Mouse (Mus musculus): ENCODE measurements around the gene Apc2.
"Not testable (repeated sequence)": the region's sequence is repeated elsewhere in the genome, so short reads cannot be mapped to it uniquely, and the experiment has no call there.

The Apc2 gene

DNA sequence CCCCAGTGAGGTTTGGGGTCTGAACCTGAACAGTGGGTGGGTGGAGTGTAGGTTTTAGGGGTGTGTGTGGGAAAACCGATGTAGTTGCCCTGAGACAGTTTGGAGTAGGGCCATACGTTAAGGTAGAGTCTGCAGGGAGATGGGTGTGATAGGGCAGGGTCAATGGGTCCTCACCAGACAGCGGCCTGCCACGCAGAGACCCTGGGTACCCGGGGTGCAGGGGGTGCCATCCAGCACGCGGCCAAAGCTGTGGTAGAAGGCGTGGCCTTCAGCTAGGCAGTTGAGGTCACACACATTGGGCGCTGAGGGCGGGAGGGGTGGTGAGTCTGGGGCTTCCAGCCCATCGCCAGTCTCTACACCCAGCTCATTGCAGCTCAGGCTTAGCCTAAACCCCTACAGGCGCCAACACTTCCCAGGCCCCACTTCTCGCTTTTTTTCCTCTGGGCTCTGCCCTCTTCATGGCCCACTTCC lies 47.7 kb downstream of the Apc2 start:
- DNase-seq (ENCODE audit: low spot score), result no peak

DNA sequence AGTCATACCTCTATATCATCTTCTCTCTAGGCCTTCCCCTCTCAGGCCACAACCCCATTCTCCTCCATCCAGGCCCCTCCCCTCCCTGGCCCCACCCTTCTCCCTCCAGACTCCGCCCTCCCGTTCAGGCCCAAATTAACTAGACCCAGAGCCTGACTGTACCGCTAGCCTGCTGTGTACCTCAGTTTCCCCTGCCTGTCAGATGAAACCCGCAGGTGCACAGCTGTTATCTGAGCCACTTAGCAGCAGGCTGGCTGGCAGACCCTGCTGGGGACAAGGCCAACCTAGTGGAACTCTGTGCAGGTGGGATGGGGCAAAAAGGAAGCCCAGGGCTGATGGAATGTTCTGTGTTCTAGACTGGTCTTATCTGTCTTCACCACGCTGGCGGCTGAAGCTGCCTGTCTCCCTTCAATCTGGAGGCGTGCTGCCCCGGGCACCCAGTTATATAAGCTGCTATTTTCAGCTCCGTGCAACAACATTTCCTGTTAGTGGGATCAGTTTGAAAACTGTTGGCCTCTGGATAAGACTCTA lies 48.4 kb downstream of the Apc2 start:
- DNase-seq (ENCODE audit: low spot score), result no peak

DNA sequence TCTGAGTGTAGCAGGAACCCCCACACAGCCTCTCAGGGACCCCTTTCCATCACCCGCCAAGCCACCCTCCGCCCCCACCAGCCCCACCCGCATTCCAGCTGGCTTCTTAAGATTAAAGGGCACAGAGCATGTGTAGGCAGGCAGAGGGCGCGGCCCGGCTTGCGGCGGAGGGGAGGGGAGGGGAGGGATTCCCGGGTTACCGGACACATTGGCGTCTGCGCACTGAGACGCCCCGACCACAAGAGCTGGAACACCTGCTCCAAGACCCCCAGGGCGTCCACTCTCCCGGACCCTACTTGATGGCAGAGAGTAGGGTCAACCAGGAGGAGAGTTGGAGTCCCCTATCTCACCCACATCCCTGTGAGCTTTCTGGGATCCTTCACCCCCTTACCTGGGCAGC lies 49.3 kb downstream of the Apc2 start:
- DNase-seq (ENCODE audit: low spot score), result no peak

DNA sequence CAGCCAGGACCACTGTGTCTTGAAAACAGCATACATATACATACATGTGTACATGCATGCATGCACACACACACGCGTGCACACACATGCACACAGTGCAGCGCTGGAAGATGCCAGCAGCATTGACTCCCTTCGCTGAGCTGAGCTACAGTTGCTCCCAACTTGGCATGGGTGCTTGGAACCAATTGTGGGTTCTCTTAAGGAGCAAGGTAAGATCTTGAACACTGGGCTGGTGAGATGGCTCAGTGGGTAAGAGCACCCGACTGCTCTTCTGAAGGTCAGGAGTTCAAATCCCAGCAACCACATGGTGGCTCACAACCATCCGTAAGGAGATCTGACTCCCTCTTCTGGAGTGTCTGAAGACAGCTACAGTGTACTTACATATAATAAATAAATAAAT lies 50.2 kb downstream of the Apc2 start:
- DNase-seq (ENCODE audit: low spot score), result not testable (repeated sequence)

DNA sequence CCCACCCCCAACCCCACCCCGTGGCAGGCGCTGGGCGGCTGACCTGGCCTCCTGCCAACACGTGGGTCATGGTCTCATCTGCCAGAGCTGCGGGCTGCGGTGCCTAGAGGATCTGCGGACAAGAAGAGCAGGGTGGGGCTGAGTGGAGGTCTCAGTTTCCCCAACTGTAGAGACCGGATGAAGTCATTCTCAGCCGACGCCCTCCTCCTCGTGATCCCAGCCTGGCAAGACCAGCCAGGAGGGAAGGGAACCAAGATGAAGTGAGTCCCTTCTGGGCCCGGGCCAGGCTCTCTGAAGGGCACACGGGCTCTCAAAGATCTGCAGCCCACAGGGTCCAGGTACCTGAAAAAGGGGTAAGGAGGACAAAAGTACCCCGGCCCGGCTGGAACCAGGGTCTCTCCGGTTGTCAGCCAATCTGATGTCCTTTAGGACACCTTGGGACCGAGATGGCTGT lies 51.8 kb downstream of the Apc2 start:
- DNase-seq (ENCODE audit: low spot score), result no peak

DNA sequence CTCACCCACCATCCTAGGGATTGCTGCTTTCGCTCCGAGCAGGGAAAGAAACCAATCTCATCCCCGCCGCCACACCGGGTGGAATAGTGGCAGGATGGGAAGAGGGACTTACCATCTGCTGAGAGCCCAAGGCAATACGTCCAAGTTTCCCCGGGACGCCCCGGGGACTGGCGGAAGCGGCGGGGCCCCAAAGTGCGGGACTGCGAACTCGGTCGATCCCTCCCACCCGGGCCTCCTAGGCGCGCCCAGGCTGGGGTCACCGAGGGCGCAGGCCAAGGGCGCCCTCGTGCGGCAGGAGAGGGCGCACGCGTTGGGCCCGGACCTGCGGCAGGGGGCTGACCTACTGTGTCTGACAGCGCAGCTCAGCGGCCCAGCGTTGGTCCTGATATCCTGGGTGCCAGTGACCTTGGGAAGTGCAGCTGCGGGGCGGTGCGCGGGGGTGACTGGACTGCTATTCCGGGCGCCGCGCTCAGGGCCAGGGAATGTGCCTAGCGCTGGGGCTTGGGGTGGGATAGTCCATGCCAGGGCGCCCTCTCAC lies 52.5 kb downstream of the Apc2 start, which contains the start of gene Adamtsl5:
Gene Adamtsl5 (minus strand): TSS at position 169 of the 538 bp plus-strand sequence.
- DNase-seq (ENCODE audit: low spot score), result no peak

DNA sequence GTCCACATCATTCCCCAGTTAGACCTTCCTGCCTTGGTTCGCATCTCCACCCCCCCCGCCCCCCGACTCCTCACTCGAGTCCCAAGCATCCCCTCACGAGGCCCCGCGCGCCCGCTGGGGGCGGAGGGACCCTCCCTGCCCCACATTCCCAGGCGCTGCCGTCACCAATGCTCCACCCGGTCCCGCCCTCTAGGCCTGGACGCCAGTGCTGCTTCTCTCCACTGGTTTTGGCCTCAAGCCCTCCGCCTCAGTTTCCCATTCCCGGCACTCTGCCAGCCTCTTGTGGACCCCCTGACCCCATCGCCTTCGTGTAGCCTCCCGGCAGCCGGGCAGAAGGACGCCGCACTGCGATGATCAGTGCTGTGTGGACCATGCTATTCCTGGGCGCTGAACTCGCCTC lies 53.2 kb downstream of the Apc2 start:
- DNase-seq (ENCODE audit: low spot score), result no peak

DNA sequence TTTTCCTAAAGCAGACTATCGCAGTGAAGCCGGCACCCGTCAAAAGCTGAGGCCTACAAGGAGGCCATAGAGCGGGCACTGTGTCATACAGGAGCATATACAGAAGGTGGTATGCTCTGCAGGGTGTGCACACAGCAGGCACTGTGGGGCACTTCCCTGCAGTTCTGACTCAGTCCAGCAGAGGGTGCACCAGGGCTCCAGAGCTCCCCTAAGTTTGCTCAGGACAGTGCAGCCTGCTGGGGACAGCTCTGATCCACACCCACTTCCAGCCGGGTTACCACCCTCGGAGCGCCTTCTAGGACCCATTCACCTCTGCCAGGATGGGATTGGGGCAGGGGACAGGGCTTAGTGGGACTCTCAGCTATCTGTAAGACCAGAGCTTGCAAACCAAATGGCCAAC lies 54.5 kb downstream of the Apc2 start:
- peak; percentile 64 for DNase-seq (ENCODE audit: low spot score)

DNA sequence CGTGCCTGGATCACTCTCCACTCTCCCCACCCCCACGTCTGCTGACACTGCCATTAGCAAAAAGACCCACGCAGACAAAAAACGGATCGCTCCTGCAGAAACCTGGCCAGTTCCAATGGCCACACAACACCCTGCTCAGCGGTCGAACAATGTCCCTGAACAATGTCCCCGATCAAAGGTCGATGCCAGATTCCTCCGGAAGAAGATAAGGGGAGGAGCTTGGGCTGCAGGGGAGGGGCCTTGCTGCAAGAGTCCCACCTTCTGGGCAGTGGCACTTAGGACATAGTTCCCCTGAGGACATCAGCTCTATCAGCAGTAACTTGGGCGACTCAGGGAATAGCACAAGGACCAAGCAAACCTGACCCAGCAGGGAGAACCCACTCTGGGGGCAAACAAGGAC lies 56.1 kb downstream of the Apc2 start:
- no peak for DNase-seq (ENCODE audit: low spot score)

DNA sequence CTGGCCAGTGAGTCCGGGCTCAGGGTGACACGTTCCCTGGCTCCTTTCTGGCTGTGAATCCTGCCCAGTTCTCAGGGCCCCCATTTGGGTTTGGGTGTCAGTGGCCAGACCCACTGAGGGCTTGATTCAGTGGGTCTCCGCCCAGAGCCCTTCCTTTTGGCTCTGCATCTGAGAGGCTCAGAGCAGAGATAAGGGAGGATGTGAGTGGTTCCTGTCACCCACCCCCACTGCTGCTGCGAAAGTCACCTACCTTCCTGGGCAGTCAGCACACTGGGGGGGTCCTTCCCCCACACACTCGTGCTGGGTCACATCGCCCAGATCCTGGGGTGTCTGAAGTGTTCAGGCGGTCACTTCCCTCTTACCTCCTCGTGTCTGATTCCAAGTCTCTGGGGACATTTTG lies 57.0 kb downstream of the Apc2 start:
- no peak for DNase-seq (ENCODE audit: low spot score)

DNA sequence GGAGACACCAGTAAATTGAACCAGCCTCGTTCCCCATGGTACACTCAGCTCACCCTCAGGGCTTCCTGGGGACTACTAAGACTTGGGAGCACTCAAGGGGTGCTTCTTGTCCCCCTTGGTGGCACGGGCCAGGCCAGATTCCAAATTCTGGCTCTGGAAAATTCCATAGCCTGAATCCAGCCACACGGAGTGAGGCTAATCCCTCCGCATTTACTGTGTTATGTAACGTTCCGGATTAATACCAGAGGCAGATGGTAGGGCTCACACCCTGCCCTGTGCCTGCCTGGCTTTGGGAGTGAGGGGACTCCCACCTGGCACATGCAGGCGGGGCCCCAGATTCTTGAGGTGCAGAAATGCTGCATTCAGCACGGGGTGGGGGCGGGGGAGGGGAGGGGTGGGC lies 59.7 kb downstream of the Apc2 start:
- DNase-seq (ENCODE audit: low spot score), result no peak

DNA sequence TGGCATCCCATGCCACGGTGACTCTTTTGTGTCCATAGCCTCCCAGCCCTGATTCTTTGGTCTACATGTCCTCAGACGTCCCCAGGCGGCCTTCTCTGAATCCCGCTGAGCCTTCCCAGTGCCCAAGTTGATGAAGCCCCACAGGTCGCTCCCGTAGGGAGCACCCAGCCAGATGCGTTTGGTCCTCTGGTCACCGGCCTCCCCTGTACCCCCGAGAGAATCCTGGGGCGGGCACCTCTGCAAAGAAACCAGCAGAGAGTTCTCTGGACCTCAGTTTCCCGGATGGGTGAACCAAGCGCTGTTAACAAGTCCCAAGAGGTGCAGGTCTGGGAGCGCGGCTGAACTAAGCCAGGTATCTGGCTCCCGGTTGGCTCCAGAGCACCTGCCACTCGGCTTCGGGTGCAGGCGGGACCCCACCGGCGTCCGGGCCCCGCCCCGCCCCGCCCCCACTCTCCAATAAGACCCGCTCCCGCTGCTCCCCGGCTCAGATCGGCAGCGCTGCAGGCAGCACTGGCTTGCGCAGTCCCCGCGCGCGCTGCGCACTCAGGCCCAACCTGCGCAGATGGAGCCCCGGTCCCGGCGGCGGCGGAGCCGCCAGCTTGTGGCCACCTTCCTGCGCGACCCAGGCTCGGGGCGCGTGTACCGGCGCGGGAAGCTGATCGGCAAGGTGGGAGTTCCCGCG lies 60.4 kb downstream of the Apc2 start, which contains the start of gene Plk5:
Gene Plk5 (plus strand): TSS at position 459 of the 682 bp plus-strand sequence.
- no peak for DNase-seq (ENCODE audit: low spot score)

DNA sequence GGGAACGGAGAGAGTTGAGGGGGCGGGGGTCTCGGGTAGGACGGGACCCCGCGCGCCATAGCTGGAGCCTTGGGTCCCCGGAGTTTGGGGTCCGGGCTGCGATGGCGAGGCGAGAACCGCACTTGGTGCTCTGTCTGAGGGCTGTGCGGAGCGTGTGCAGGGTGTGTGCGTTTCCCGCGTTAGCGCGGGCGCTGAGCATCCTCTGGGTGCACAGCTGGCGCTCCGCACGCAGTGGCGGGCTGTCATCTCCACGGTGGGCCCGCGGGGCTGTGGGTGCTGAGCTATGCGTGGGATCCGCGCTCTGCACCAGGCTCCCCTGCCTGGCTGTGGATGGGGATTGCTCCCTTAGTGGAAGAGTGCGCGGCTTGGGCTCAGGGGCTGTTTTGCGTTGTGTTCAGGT lies 61.0 kb downstream of the Apc2 start:
- no peak for DNase-seq (ENCODE audit: low spot score)

DNA sequence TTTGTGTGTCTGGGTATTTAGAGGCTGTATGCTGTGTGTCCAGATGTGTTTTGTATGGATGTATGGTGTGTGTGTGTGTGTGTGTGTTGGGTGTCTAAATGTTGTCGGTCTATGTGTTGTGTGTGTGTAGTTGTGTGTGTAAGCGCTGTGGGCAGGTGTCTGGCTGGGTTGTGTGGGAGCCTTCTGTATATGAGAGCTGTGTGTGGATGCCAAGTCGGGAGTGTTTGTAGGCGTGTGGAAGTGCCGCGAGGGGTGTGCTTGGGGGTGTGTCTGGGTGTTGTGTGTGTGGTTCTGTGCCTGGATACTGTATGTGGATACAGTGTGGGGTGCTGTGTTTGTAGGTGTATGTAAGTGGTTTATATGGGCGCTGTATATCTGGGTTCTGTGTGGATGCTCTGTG lies 61.6 kb downstream of the Apc2 start:
- DNase-seq (ENCODE audit: low spot score), result no peak

DNA sequence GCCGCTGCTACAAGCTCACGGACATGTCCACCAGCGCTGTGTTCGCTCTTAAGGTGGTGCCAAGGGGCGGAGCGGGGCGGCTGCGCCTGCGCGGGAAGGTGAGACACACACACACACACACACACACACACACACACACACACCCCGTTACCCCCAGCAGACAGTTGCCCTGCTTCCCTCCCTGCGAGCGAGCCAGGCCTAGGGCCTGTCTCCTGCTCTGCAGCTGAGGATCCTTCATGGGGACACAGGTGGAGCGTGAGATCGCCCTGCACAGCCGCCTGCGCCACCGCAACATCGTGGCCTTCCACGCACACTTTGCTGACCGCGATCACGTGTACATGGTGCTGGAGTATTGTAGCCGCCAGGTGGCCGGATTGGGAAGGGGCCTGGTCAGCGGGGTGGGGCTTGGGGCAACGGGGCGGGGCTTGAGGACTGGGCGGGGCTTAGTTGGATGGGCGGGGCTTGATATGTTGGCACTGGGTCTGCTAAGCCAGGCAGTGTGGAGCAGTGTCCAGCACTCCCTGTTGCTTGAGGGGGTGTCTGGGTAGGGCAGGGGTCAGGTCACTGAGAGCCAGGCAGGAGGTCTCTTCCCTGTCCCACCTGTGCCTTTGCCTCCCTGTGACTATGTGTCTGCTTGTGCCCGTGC lies 62.3 kb downstream of the Apc2 start:
- no peak for DNase-seq (ENCODE audit: low spot score)

DNA sequence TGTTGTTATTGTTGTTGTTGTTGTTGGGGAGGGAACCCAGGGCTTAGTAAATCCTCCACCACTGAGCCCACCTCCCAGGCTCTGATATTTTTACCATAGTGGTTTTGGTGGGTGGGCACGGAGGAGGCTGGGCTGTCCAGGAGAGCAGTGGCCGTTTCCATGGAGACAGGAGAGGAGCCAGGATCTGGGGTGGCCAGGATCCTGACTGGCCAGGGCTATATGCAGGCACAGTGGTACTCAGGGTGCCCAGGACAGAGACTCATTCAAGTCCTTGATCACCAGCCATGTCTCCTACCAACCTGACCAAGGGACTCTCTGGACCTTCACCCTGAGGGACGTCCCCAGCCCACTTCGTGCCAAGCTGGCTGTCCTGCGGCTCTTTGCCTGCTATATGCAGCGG lies 68.0 kb downstream of the Apc2 start:
- DNase-seq (ENCODE audit: low spot score), result no peak

DNA sequence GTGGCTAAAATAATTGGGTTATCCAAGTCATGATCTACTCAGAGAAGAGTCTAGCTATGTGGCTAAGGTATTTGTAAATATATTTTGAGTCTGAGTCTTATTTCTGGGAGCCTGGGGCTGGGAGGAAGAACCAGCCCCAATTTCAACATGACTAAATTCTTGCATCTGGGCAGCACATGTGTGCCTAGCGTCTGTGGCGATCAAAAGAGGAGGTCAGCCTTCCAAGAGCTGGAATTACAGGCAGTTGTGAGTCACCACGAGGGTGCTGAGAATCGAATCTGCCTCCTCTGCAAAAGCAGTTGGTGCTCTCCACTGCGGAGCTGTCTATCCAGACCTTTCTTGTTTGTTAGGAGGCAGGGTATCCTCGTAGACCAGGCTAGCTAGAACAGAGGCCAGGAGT lies 70.0 kb downstream of the Apc2 start:
- DNase-seq (ENCODE audit: low spot score), result no peak

Data from layer of hippocampus, adult 9-10 months (tissue).